In genomic region chr10:21227764-21228163, GRCm38 (mm10) we compare ENCODE assay signal across 20 mouse cellular contexts.
"Had no signal": no experiment of that assay in that cellular context is flagged by ENCODE, and none has a peak within 500 bp of the region (broad histone marks: within the 10 kb centered on the region; RNA-seq: fewer than 3 reads in every experiment).

No protein-coding gene starts in this region.

- DNase-seq: forebrain, postnatal 0 days; gastrocnemius, postnatal 14 days; gastrocnemius, postnatal 36 days; heart, adult 2 months; heart, postnatal 14 days; heart, postnatal 36 days; layer of hippocampus, adult 9-11 months; layer of hippocampus, postnatal 36 days; left cerebral cortex, postnatal 4 days had no signal

- ATAC-seq: forebrain, postnatal 0 days; hindbrain, postnatal 0 days; intestine, embryonic 16.5 days had no signal

- H3K27ac ChIP-seq: heart, adult 2 months; heart, embryonic 13.5 days; heart, embryonic 15.5 days; hindbrain, embryonic 13.5 days; hindbrain, embryonic 15.5 days; hindbrain, postnatal 0 days; kidney, embryonic 15.5 days; kidney, postnatal 0 days; limb, embryonic 13.5 days; limb, embryonic 15.5 days had no signal

- H3K9ac ChIP-seq: forebrain, postnatal 0 days; heart, embryonic 13.5 days; heart, embryonic 15.5 days; hindbrain, embryonic 13.5 days; hindbrain, embryonic 15.5 days; kidney, embryonic 15.5 days; limb, embryonic 13.5 days; limb, embryonic 15.5 days had no signal

- H3K4me1 ChIP-seq: heart, embryonic 13.5 days; heart, embryonic 15.5 days; hindbrain, embryonic 13.5 days; hindbrain, embryonic 15.5 days; kidney, embryonic 15.5 days; limb, embryonic 15.5 days had no signal

- H3K27me3 ChIP-seq: heart, embryonic 13.5 days; heart, embryonic 15.5 days; hindbrain, embryonic 13.5 days; hindbrain, embryonic 15.5 days; kidney, embryonic 15.5 days; limb, embryonic 13.5 days; limb, embryonic 15.5 days had no signal

- H3K4me2 ChIP-seq: heart, embryonic 11.5 days; heart, embryonic 13.5 days; heart, embryonic 15.5 days; hindbrain, embryonic 13.5 days; hindbrain, embryonic 15.5 days; kidney, embryonic 15.5 days; limb, embryonic 13.5 days; limb, embryonic 15.5 days had no signal

- H3K9me3 ChIP-seq: heart, embryonic 13.5 days; heart, embryonic 15.5 days; hindbrain, embryonic 13.5 days; hindbrain, embryonic 15.5 days; kidney, embryonic 15.5 days; limb, embryonic 15.5 days had no signal

- H3K36me3 ChIP-seq: heart, embryonic 13.5 days; heart, embryonic 15.5 days; hindbrain, embryonic 13.5 days; hindbrain, embryonic 15.5 days; kidney, embryonic 15.5 days; limb, embryonic 13.5 days; limb, embryonic 15.5 days had no signal

- H3K4me3 ChIP-seq: heart, adult 2 months; heart, embryonic 13.5 days; heart, embryonic 15.5 days; hindbrain, embryonic 13.5 days; hindbrain, embryonic 15.5 days; kidney, embryonic 15.5 days; limb, embryonic 13.5 days; limb, embryonic 15.5 days had no signal
